Mouse (Mus musculus) embryonic facial prominence, embryonic 11.5 days (tissue): ENCODE measurements at regions not wholly inside any gene's neighbourhood (a gene's known extent, or its start where the extent isn't known, plus 50 kb on each side); places are given as distances from the start of the nearest gene placed in this dataset.

Experiments used
- ATAC-seq: fragments of 200-750 bp; cut with Nextera tagmentation; replicated peaks from 2 replicates; pipeline ENCODE4 v1.8.0; 2017; ENCODE audit warnings: low read depth; ENCODE audit not compliant: insufficient number of reproducible peaks, low FRiP score, low TSS enrichment
- DNase-seq: peaks from one replicate; pipeline ENCODE4 v3.0.0-alpha.2; 2015; ENCODE audit warnings: low spot score
- H3K27ac ChIP-seq: fragments of 300-500 bp; sonication (generic); replicated peaks from 2 replicates; pipeline ENCODE4 v1.5.1; 2014; ENCODE audit warnings: mild to moderate bottlenecking, low read depth, low read length, control low read depth
- H3K27me3 ChIP-seq: fragments of 300-500 bp; sonication (generic); 2 replicates; pipeline ENCODE4 v1.6.1; 2014; ENCODE audit warnings: mild to moderate bottlenecking, low read length, moderate library complexity, mixed read lengths; ENCODE audit not compliant: control insufficient read depth, insufficient read depth
- H3K36me3 ChIP-seq: fragments of 300-500 bp; sonication (generic); replicated peaks from 2 replicates; pipeline ENCODE4 v1.6.1; 2014; ENCODE audit warnings: low read depth, mild to moderate bottlenecking, low read length, moderate library complexity, mixed read lengths; ENCODE audit not compliant: control insufficient read depth, insufficient read depth
- H3K4me1 ChIP-seq: fragments of 300-500 bp; sonication (generic); 2 replicates; pipeline ENCODE4 v1.6.1; 2014; ENCODE audit warnings: low read length, mixed read lengths; ENCODE audit not compliant: control insufficient read depth, insufficient read depth
- H3K4me2 ChIP-seq: fragments of 300-500 bp; sonication (generic); 2 replicates; pipeline ENCODE4 v1.6.1; 2014; ENCODE audit warnings: low read depth, mild to moderate bottlenecking, control low read depth, low read length, moderate library complexity
- H3K4me3 ChIP-seq: fragments of 300-500 bp; sonication (generic); 2 replicates; pipeline ENCODE4 v1.5.1; 2014; ENCODE audit warnings: low read depth, low read length, control low read depth
- H3K9ac ChIP-seq: fragments of 300-500 bp; sonication (generic); replicated peaks from 2 replicates; pipeline ENCODE4 v1.6.1; 2014; ENCODE audit warnings: mild to moderate bottlenecking, control low read depth, low read length
- H3K9me3 ChIP-seq: fragments of 300-500 bp; sonication (generic); replicated peaks from 2 replicates; pipeline ENCODE4 v1.6.1; 2016; ENCODE audit warnings: mild to moderate bottlenecking, low read length, inconsistent platforms, mixed read lengths; ENCODE audit not compliant: control insufficient read depth
- WGBS: fragments of 180-500 bp; shearing (Covaris S2); extraction: QIAGEN DNeasy Blood & Tissue Kit; methylation state at CpG from one replicate; pipeline ENCODE4 v1.1.7; 2014; 5-methylcytosine and 5-hydroxymethylcytosine counted together

- ATAC-seq (no peak), DNase-seq (no peak)
- Histone ChIP-seq H3K36me3 (no peaks in the 10 kb centered on the region), H3K27ac (no peak overlapping the region), H3K4me2 (no peak overlapping the region), H3K9ac (no peak overlapping the region), H3K4me1 (no peaks in the 10 kb centered on the region), H3K27me3 (no peaks in the 10 kb centered on the region), H3K9me3 (no peaks in the 10 kb centered on the region), H3K4me3 (no peak overlapping the region)
- 84% methylated on average over 1 of the region's 1 CpGs for WGBS
Measured at GRCm38 (mm10) chr12:48223298-48223697, 1159.2 kb upstream of the Foxg1 start.

DNA sequence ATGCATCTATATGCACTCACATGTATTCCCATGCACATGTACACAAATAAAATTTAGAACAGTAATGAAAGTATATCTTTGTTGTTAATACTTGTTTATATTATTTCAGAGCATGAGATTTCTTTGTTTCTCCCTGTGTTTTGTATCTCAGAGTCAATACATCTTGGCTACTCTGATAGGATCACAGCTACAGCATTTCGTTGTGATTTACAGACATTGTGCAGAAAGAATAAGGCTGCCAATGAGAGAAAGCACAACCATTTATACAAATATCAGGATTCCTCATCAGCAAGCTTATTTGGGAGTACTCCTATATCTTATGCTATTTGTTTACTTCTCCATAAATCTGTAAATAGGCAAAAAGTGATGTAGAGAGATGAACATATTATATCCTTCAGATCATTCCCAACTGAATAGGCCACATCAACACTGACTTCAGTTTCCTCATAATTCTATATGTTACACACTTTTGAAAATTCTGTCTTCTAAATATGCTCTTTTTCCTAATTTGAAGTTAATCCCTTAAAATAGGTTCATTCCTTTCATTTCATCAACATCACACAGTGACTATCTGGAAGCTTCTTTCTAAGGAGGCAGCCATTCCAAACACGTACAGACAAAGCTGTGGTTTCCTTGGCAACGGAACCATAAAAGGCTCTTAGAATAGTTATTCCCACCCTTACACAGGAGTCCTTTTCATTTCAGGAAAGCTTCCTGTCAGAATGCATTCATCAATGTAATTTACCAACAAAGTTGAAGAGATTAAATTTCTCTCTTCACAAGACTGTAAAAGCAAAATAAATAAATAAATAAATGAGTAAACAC, 1160.3 kb upstream of the Foxg1 start:
- Histone ChIP-seq H3K4me1 (no peaks in the 10 kb centered on the region), H3K36me3 (no peaks in the 10 kb centered on the region), H3K9me3 (no peaks in the 10 kb centered on the region), H3K27me3 (no peaks in the 10 kb centered on the region), H3K4me3 (no peak overlapping the region), H3K4me2 (no peak overlapping the region), H3K27ac (no peak overlapping the region), H3K9ac (no peak overlapping the region)
- WGBS, result 62% methylated on average over 3 of the region's 3 CpGs
- ATAC-seq, result peak; percentile 34; the same call in 1 of the 2 replicates
- DNase-seq, result peak; percentile 63

DNA sequence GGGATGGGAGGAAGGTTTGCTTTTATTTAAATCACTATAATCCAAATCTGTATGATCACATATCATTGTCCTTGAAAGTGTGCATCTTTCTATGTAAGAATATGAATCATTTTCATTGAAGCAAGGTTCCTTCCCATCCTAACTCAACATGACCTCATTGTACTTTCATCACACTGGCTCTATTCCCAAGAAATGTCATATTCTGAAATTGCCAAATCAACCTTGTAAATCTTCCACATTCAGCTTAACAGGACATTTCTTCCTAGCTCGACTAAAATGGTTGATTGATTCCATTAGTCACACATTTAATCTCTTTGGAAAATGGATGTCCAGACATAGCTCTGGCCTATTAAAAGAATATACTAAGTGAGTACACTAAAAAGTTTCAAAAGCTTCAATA, 1200.6 kb upstream of the Foxg1 start:
- Histone ChIP-seq H3K36me3 (no peaks in the 10 kb centered on the region), H3K9me3 (no peaks in the 10 kb centered on the region), H3K4me1 (no peaks in the 10 kb centered on the region), H3K9ac (no peak overlapping the region), H3K27me3 (no peaks in the 10 kb centered on the region), H3K4me3 (no peak overlapping the region), H3K4me2 (no peak overlapping the region), H3K27ac (no peak overlapping the region)
- WGBS, result 60% methylated on average over 1 of the region's 1 CpGs
- ATAC-seq (no peak), DNase-seq (no peak)

GRCm38 (mm10) chr12:48173926-48174601, 1208.4 kb upstream of the Foxg1 start:
- 83% methylated on average over 6 of the region's 6 CpGs for WGBS
- ATAC-seq, result no peak
- Histone ChIP-seq H3K27me3 (no peaks in the 10 kb centered on the region), H3K4me2 (no peak overlapping the region), H3K27ac (no peak overlapping the region), H3K9ac (no peak overlapping the region), H3K36me3 (no peaks in the 10 kb centered on the region), H3K4me3 (no peak overlapping the region), H3K4me1 (no peaks in the 10 kb centered on the region), H3K9me3 (no peaks in the 10 kb centered on the region)
- no peak for DNase-seq

- H3K4me3 ChIP-seq, result no peak overlapping the region
- H3K9me3 ChIP-seq, result no peaks in the 10 kb centered on the region
- H3K4me2 ChIP-seq, result no peak overlapping the region
- peak; percentile 22 for DNase-seq
- no peak for ATAC-seq
- H3K27me3 ChIP-seq, result no peaks in the 10 kb centered on the region
- H3K4me1 ChIP-seq, result no peaks in the 10 kb centered on the region
- no peak overlapping the region for H3K9ac ChIP-seq
- no peaks in the 10 kb centered on the region for H3K36me3 ChIP-seq
- no peak overlapping the region for H3K27ac ChIP-seq
Measured at GRCm38 (mm10) chr12:48146117-48146516, 1236.3 kb upstream of the Foxg1 start.

- WGBS, result 82% methylated on average over 4 of the region's 4 CpGs
- no peak overlapping the region for H3K4me3 ChIP-seq
- no peak overlapping the region for H3K27ac ChIP-seq
- DNase-seq, result no peak
- no peaks in the 10 kb centered on the region for H3K27me3 ChIP-seq
- no peak overlapping the region for H3K4me2 ChIP-seq
- no peak overlapping the region for H3K9ac ChIP-seq
- no peaks in the 10 kb centered on the region for H3K36me3 ChIP-seq
- no peak for ATAC-seq
- no peaks in the 10 kb centered on the region for H3K4me1 ChIP-seq
- H3K9me3 ChIP-seq, result no peaks in the 10 kb centered on the region
Measured at GRCm38 (mm10) chr12:48122996-48123395, 1259.5 kb upstream of the Foxg1 start.

- Histone ChIP-seq H3K4me1 (no peaks in the 10 kb centered on the region), H3K4me3 (no peak overlapping the region), H3K4me2 (no peak overlapping the region), H3K27ac (no peak overlapping the region), H3K9me3 (no peaks in the 10 kb centered on the region), H3K9ac (no peak overlapping the region), H3K27me3 (no peaks in the 10 kb centered on the region), H3K36me3 (no peaks in the 10 kb centered on the region)
- DNase-seq, result no peak
- 83% methylated on average over 3 of the region's 3 CpGs for WGBS
- no peak for ATAC-seq
Measured at GRCm38 (mm10) chr12:48099727-48100126, 1281.0 kb upstream of the Nova1 start.

DNA sequence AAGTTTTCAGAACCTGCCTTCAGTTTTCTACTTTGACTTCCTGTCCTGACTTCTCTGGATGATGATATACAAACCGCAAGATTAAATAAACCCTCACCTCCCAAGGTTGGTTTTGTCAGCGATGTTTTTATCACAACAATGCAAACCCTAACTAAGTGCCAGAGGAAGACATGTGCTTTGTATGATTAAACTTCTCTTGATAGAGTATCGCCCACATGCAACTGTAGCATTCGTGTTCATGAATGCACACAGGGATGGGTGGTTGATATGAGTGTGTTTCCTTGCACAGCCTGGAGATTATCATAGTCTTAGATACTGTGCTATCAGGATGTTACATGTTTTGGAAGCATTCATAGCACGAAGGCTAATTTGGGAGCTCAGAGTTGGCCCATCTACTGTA, 1268.3 kb upstream of the Nova1 start:
- no peak for ATAC-seq
- WGBS, result 91% methylated on average over 5 of the region's 5 CpGs
- no peak overlapping the region for H3K4me2 ChIP-seq
- no peak overlapping the region for H3K9ac ChIP-seq
- no peaks in the 10 kb centered on the region for H3K27me3 ChIP-seq
- H3K4me3 ChIP-seq, result no peak overlapping the region
- no peak for DNase-seq
- no peaks in the 10 kb centered on the region for H3K4me1 ChIP-seq
- H3K36me3 ChIP-seq, result no peaks in the 10 kb centered on the region
- no peak overlapping the region for H3K27ac ChIP-seq
- H3K9me3 ChIP-seq, result no peaks in the 10 kb centered on the region
